Mouse (Mus musculus) megakaryocyte-erythroid progenitor cell, adult 5-6 weeks (primary cell): ENCODE measurements around the gene Ptpa. TPM values are rescaled to one million over a fixed set of nuclear protein-coding genes. Genes with fewer than 3 reads are reported as not detected.
A peak's percentile ranks its signal among the peaks of the same experiment; 100 is the strongest.

Source experiments
- ATAC-seq: replicated peaks from 2 replicates; pipeline ENCODE4 v1.8.0; 2016; ENCODE audit warnings: mild to moderate bottlenecking, inconsistent platforms; ENCODE audit not compliant: severe bottlenecking, poor library complexity, low FRiP score, low TSS enrichment
- total RNA-seq, 2 experiments: library from RNA; stranded (forward) in 1 of 2; stranded (reverse) in 1 of 2; fragments of 200-1000, 215-1000 nt in 1 of 2; fragments of >200 nt in 1 of 2; fragmentation: Nextera tagmentation in 1 of 2; gene quantifications; 2 replicates each; pipeline ENCODE4 v1.2.3; 2014 to 2017

The Ptpa gene
- total RNA-seq, 2 experiments from 2014 or later: 93.5 to 237 TPM

DNA sequence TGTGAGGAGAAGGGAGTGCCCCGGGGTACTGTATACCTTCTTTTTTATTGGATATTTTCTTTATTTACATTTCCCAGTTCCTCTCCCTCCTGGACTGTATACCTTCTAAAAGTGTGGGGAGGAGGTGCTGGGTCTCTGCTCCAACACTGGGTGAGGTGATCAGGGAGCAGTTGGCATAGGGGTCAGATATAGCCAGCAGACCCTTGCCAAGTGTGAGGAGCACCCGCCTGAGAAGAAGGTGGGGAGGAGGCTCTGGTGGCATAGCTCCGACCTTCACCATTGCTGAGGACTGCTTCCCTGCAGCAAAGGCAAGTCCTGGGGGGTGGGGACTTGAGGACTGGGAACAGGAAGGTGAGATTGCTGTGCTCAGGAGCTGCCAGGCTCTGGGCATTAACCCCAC is 35.7 kb downstream of the Ptpa start:
- ATAC-seq: no peak

DNA sequence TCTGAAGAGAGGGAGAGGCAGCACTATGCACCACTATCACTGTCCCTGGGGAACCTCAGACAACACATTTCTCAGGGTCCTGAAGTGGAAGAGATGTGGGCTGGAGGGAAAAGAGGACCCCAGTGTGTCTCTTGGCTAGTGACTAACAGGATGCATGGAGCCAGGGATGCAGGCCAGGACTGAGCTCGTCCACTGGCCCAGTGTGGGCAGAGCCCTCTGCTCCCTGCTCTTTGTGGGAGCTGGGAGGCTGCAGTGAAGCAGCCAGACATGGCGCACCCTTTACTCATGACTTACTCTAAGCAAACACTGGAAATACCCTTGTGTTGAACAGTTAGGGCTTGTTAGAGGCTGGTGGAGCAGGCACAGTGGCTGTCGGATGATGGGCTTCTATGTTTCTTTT is 37.7 kb downstream of the Ptpa start:
- no peak for ATAC-seq

DNA sequence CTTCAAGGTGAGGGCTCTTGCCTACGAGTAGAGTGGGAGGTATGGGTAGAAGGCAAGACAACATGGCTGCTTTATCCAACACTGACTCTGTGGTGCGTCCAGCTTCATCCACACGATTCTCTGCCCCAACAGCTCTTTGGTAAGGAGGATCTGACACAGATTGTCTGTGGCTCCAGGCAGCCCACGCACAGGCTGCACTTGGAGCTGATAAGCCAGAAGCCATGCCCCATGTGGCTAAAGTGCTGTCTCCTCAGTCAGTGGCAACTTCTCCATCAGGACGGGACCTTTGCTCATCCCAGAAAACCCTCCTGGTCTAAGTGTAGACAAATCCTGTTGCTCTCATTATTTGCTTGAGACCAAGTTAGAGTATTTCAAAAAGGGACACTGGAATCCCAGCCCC is 38.7 kb downstream of the Ptpa start:
- no peak; the same call in 1 of the 2 replicates for ATAC-seq

DNA sequence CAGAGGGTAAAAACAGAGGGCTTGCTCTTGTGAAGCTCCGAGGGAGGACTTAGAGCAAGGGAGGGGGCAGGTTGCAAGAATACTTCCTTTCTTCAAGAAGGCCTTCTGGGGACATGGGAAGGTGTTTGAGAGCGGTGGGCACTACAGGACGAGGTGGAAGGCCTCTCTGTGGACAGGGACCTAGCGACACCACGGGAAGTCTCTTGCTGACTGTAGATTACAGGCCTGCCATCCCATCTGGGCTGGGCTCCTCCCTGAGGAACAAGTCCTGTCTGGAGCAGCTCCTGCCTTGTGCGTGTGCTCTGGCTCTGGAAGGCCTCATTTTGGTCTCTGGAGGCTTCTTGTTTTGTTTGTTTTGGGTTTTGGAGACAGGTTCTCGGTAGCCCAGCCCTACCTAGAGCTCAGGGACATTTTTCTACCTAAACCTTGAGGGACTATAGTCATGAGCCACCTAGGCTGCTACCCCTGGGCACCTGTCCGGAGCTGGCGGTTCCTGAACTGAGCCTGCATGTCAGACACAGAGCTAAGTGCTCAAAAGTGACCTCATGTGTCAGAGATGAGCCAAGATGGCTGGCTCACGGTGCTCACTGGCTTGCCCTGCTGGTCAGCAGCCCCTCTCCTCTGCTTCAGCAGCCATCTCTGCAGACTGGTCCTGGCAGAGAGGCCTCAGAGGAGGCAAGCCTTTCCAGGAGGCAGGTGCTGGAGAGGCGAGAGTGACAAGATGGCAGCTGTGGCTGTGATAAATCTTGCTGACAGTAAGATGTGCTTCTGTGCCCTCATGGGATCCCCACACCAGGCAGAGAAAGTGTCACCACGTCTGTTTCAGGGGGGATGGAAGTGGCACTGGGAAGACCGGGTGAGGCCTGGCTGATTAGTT is 40.5 kb downstream of the Ptpa start:
- ATAC-seq: no peak

DNA sequence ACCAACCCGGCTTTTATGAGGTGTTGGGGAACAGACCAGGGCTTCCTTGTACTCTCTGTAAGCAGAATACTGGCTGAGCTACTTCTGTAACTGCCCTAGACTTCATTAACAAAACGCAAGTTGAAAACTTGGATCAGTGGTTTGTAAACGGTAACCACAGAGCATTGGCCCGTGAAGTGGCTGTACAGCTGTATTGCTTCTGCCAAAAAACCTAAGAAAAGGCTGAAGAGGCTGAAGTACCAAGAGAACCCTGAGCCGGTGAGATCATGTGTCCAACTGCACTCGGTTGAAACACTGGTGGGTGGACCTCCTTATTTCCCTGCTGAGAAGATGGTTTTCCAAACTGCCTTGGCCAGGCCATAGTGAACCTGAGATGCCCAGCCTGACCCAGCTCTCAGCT is 42.5 kb downstream of the Ptpa start:
- ATAC-seq: no peak

DNA sequence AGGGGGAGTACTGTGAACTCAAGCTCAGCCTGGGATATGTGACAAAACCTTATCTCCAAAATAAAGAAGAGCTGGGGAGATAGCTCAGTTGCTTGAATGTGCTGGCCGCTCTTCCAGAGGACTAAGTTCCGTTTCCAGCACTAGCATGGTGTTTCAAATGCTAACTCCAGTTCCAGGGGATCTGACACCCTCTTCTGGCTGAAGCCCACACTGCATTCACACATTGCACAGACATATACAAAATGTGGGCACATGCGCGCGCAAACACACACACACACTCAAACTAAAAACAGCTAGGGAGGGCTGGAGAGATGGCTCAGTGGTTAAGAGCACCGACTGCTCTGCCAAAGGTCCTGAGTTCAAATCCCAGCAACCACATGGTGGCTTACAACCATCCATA is 43.4 kb downstream of the Ptpa start:
- no peak for ATAC-seq

DNA sequence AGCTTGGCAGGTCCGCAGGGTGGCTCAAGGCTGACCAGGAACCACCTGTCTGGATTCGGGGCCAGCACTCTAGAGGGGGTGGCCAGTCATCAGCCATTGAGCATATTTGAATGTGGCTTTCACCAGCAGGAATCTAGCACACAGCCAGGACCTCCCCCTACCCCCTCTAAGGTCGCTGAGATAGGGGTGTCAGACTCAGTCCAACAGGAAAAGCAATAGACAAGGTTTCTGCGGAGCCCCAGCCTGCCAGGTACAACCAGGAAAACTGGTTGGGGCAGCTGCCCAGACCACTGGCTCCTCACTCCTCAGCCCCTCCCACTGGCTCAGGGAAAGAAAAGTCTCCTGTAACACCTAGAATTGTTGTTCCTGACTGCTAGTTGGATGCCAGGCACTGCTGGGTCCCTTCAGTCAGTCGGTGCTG is 47.5 kb downstream of the Ptpa start:
- ATAC-seq: no peak

DNA sequence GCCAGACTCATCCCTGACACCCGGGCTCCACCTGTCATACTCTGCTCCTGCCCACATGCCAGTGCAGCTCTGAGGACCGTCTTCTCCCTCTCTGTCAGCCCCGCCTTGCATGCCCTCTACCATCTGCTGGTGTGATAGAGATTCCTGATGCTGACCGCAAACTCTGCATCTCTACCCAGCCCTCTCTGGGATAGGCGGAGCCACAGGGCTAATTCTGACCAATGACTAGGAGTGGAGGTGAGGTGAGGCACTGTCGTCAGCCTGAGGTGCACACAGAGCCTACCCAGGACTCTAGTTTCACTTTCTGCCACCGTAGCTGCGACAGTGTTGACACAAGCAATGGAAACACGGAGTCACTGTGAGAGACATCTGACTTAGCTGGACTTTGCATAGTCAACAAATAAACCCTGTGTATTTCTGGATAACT is 48.1 kb downstream of the Ptpa start:
- peak; percentile 97 for ATAC-seq

DNA sequence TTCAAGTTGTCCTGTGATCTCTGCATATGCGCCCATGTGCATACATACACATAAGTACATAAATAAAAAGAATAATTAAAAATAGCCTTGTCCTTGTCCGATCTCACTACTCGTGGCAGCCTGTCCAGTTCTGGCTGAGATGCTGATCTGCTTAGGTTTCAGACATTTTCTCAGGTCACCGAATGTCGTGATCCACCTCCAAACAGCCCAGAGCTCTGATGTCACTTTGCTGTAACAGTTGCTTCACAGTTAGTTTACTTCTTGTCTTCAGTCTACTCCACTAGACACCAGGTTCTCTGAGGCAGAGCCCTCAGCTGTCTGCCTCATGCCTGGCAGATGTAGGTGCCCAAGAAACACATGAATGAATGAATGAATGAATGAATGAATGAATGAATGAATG is 48.6 kb downstream of the Ptpa start:
- ATAC-seq: no peak

DNA sequence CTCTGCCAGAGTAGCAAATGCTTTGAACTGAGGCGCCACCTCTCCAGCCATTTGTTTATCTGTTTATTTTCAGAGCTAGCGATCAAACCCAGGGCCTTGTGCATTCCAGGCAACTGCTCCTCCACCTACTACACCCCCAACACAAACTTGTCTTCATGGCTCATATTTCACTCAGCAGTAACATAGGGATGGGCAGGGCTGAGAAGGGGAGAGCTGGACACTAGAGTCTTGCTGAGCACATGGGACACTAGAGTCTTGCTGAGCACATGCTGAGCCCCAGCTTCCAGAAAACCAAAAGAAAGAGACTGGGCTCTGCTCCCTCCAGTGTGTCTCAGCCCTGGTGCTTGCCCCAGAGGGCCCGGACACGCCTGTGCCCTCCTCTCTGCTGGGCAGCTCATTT is 50.9 kb downstream of the Ptpa start:
- no peak for ATAC-seq

DNA sequence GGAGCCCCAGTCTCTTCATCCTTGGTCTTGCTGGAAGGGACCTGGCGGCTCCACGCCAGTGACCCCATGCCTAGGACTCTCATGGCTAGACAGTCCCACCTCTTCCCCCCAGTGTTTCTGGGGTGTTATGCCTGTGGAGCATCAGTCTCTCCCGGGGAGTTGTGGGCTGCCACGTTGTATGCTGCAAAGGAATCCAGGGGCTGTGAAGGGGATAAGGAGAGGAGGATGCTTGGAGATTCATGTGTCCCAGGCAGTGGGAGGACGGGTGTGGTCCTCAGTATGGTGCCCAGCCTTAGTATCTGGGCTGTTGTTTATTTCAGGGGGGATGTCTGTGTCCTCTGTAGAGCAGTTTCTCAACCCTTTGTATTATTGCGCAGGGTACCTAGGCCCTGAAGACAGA is 53.2 kb downstream of the Ptpa start:
- ATAC-seq: no peak

DNA sequence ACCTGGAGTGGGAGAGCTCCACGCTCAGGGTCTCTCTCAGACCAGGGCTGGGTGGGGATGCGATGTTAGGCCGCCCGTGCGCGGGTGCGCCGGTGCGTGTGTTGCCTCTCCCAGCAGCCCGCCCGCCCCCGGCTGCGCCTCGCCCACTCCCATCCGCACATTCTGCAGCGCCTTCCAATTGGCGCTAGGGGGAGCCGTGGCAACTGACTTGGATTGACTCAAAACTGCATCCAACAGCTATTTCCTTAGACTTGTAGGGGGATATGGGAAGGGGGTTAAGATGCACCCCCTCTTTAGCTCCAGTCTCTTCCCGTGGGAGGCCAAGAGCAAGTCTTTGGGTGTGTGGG is 53.9 kb downstream of the Ptpa start:
- 0 out of 2 replicates have a peak, but pooled peaks have one; percentile 29 for ATAC-seq

DNA sequence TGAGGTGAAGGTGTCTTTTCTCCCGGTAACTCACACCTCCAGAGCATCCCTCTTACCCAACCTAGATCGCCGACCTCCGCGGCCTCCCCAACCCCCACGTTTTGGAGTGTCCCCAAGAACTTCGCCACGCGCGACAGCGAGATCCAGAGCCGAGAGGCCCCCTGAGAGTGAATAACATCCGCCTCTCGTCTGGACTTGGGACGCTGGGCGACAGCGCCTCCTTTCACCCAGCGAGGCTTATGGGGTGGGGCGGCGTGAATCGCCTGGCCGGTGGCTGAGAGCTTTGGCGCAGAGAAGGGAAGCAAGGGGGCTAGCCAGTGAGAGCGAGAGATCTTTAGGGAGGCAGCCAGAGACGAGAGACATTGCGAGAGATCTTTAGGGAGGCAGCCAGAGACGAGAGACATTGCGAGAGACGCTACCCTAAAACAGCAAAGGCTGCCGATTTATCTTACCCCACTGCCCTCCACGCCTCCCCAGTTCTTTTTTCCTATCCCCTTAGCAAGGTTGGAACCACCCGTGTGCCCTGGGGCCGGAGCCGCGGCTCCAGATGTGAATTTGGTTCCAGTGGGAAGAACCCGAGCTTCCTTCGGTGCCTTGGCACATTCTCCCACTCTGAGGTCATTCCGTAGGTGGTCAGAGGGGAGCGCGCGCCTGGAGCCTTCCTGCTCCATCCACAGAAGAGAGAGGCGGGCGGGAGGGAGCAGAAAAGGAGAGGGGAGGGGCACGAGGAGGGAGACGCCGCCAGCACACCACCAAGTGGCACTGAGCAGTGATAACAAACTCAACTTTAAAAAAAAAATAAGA is 54.5 kb downstream of the Ptpa start:
- ATAC-seq: no peak

DNA sequence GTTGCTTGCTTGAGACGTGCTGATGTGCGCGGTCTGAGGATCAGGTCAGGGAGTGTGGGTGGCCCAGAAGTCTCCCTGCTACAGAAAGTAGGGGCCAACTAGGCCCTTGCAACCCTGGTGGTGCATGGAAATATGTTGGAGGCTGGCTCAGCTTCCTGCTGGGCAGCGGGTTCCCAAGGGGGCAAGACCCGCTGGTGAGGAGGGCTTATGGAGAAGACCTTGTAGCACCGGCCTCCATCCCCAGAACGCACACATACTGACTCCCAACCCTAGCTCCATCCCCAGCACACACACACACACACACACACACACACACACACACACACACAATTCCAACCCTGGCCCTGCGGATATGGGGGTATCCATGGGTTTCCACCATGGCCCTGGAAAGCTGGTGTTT is 55.2 kb downstream of the Ptpa start:
- ATAC-seq: no peak

DNA sequence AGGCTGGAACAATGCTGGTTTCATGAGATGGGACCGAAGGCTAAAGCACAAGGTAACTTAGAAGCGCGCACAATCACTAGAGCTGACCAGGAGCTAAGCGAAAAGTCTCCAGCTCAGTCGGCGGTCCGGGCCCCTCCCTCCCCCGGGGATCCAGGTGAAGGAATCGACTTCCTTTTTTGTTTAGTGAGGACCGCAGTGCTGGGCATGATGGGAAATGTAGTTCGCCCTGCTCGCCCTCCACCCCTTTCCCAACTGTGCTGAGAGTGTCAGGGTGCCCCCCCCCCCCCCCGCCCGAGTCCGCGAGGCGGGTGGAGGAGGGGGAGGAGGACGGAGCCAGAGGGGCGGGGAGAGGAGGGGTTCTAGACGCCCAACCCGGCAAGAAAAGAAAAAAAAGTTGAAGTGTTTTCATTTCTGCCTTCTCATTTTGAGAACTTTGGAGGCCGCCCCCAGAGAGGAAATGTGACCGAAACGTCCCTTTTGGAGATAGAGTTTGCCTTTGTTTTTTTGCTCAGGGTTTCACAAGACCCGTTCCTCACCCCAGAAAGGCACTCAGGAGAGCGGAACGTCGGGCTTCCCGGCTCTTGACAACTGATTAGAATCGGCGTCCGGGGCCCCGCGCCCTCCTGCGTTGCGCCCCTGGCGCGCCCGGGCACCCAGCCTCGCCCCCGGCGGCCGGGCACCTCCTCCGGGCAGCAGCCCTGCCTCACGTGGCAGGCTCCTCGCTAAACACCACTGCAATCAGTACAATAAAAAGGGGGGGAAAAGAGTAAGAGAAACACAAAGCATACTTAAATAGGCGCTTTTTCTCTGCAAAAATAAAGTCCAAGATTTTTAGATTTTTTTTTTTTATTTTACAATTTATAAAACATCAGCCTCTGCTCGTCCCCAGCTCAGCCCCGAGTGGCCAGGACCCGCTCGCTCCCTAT is 56.2 kb downstream of the Ptpa start:
- no peak for ATAC-seq

DNA sequence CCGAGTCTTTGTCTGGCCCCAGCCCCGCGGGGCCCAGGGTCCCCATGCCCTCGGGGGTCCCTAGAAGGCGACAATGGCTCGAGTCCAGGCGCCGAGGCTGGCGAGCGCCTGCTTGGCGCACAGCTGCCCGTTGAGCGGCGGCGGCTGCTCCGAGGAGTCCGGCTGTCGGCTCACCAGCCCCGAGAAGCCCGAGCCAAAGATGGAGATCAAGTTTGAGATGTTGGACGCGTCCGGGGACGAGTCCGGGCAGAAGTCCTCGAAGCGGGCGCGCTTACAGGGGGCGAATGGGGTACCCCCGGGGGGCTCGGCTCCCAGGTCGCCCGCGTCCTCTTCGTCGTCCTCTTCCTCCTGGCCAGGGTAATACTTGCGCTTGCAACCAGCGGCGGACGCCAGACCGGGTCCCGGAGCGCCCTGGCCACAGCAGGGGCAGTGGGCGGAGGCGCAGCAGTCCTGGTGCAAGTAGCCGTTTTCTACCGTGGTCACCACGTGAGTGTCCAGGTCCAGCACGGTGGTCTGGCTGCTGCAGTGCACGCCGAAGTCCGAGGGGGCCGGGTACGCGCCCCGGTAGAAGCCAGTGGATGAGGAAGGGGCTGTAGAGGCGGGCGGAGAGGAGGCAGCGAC is 57.0 kb downstream of the Ptpa start:
- no peak for ATAC-seq

DNA sequence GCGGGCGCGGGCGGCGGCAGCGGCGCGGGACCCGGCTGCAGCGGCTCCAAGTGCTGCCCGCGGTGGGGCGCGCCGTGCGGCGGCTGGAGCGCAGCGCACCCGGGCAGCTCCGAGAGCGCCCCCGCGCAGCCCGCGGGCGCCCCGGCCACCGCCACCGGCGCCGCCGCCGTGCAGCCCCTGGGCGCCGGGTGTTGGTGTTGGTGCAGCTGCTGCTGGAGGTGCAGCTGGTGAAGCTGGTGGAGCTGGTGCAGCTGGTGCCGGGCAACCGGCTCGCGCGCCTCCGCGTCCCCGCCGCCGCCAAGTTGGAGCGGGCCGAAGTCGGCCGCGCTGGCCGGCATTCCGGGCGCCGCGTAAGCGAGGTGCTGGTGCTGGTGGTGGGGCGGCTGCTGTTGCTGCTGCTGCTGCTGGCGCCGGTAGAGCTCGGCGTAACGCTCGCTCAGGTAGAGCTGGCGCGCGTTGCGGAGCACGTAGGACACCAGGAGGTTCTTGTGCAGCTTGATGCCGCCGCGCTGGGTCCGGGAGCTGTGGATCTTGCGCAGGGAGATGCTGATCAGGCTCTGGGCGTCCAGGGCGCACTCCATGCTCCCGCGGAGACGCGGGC is 57.7 kb downstream of the Ptpa start:
- ATAC-seq: 0 out of 2 replicates have a peak, but pooled peaks have one; percentile 20

DNA sequence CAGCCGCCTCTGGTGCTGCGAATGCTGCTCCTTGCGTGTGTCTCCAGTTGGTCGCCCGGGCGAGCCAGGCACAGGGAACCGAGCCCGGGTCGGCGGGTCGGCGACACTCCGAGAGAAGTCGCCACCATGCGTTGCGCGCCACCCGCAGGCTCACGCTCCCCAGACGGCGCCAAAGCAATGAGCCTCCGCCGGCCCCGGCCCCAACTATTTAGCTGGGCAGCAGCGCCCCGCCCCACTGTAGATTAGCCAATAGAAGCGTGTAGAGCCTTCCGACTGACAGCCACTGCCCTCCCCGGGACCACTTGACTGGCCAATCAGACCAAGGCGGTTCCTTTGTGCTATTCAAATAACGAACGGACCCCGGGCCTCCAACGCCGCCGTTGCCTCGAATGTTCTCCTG is 58.2 kb downstream of the Ptpa start, which contains the start of gene Ier5l:
Gene Ier5l, minus strand, starts transcription at position 181 of the 400 bp plus-strand sequence.
- ATAC-seq: peak; percentile 60

DNA sequence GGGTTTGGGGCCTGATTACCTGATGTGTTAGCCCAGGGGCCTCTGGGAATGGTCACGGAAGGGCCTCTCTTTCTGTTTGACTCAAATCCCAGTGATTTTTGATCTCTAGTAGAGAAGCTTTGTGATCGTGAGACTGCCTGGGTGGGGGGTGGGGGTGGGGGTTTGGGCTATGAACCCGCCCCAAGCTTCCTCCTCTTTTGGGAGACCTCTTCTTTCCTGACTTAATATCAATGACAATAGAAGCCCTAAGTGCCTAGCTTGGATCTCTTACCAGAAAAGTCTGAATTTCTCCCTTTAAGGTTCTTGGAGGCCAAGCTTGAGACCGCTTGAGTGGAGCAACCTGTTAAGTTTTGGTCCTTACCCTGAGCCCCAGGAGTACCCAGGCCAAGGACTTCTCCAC is 58.9 kb downstream of the Ptpa start:
- no peak for ATAC-seq
